Mouse (Mus musculus): Measurements from ENCODE around the gene Gp6. TPM values are rescaled to one million over a fixed set of nuclear protein-coding genes. Genes with fewer than 3 reads are reported as not detected.
"Not testable (repeated sequence)": the region's sequence is repeated elsewhere in the genome, so short reads cannot be mapped to it uniquely, and the experiment has no call there.

Gene Gp6
- polyA plus RNA-seq, 1 experiment from 2014 or later = not detected

DNA sequence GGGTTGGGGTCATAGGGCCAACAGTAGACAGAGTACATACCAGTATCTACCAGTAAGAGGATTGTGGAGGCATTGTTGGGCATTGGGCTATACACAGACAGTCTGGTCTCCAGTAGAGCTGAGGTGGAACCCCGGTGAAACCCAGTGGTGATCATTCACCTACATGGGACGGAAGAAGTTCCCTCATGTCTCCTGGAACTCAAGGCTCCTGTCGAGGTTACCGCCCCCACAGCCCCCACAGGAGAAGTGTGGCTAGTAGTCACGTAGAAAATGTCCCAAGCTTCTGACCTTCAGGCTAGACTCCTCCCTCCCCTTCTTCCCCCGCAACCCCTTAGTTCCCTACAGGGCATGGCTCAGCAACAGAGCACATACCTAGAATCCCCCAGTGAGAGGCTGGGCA, 22.1 kb upstream of the Gp6 start:
- H3K4me3 ChIP-seq (ENCODE audit: low read length) = no peak overlapping the region
- no peaks in the 10 kb centered on the region for H3K27me3 ChIP-seq (ENCODE audit: insufficient read depth, low read length)
- H3K4me1 ChIP-seq (ENCODE audit: insufficient read depth, low read length) = no peaks in the 10 kb centered on the region
- no peak for ATAC-seq (ENCODE audit: low FRiP score, low TSS enrichment)
- WGBS = 81% methylated on average over 6 of the region's 6 CpGs
- H3K36me3 ChIP-seq (ENCODE audit: insufficient read depth, low read length) = no peaks in the 10 kb centered on the region
- no peak overlapping the region for H3K27ac ChIP-seq (ENCODE audit: low read length)
- no peak overlapping the region for H3K9ac ChIP-seq (replicated peaks; ENCODE audit: low read length)
- H3K9me3 ChIP-seq (ENCODE audit: low read length) = no peaks in the 10 kb centered on the region
- H3K4me2 ChIP-seq (replicated peaks; ENCODE audit: low read depth, low read length) = no peak overlapping the region

DNA sequence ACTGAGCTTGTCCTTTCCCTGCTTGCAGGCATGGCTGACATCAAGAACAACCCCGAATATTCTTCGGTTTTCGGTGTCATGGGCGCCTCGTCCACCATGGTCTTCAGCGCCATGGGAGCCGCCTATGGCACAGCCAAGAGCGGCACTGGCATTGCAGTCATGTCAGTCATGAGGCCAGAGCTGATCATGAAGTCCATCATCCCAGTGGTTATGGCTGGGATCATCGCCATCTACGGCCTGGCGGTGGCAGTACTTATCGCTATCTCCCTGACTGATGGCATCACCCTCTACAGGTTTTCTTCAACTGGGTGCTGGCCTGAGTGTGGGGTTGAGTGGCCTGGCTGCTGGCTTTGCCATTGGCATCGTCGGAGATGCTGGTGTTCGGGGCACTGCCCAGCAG, 14.9 kb upstream of the Gp6 start:
- H3K9ac ChIP-seq (replicated peaks; ENCODE audit: low read length); ATAC-seq (ENCODE audit: low FRiP score, low TSS enrichment); H3K4me1 ChIP-seq (ENCODE audit: insufficient read depth, low read length); H3K27ac ChIP-seq (ENCODE audit: low read length); H3K27me3 ChIP-seq (ENCODE audit: insufficient read depth, low read length); H3K4me3 ChIP-seq (ENCODE audit: low read length); H3K36me3 ChIP-seq (ENCODE audit: insufficient read depth, low read length); H3K4me2 ChIP-seq (replicated peaks; ENCODE audit: low read depth, low read length); H3K9me3 ChIP-seq (ENCODE audit: low read length): not testable (repeated sequence)
- WGBS = 95% methylated on average over 15 of the region's 15 CpGs

DNA sequence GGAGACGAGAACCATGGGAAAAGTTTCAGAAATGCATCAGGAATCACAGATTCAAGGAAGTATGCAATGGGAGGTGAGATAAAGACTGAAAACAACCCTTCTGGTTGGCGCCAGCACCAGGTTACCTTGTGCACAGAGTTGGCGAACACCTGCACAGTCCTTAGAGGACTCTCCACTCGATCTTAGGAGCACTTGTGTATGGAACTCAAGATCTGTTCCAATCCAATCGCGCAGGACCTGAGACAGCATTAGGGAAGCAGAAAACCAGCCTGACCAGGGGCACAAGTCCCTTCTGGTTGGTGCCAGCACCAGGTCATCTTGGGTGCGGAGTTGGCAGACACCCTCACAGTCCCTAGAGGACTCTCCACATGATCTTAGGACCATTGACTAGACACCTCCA, 24.0 kb downstream of the Gp6 start:
- no peak for ATAC-seq (ENCODE audit: low FRiP score, low TSS enrichment)

DNA sequence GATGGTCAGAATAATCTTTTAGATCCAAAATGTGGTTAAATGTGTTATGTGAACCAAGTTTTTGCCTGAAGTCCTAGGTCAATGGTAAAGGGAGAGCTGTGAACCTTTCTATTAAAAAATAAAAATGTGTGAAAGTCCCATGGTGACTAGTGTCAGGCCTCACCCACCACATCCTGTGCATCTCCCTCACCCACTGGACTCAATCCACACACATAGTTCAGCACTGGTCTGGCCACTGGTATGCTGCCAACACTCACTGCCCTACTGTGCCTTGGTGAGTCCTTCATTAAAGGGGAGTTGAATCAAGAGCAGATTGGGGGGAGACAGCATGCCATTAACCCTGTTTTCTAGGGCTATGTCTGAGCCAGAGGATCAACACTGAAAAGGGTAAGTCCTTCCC, 60.0 kb downstream of the Gp6 start, which contains the start of gene Ncr1:
Ncr1 (plus strand) TSS at position 216 of the 400 bp plus-strand sequence.
- Histone ChIP-seq H3K27ac (ENCODE audit: low read length) (no peak within 1 kb of the TSS), H3K27me3 (ENCODE audit: insufficient read depth, low read length) (no peaks in the 10 kb centered on the region), H3K4me1 (ENCODE audit: insufficient read depth, low read length) (no peaks in the 10 kb centered on the region), H3K4me2 (replicated peaks; ENCODE audit: low read depth, low read length) (no peak within 1 kb of the TSS), H3K36me3 (ENCODE audit: insufficient read depth, low read length) (no peaks in the 10 kb centered on the region), H3K9ac (replicated peaks; ENCODE audit: low read length) (no peak within 1 kb of the TSS), H3K4me3 (ENCODE audit: low read length) (no peak within 1 kb of the TSS), H3K9me3 (ENCODE audit: low read length) (no peaks in the 10 kb centered on the region)
- ATAC-seq (ENCODE audit: low FRiP score, low TSS enrichment) = no peak

More for the DNA sequence above, 24.0 kb downstream of the Gp6 start:
- no peaks in the 10 kb centered on the region for H3K4me1 ChIP-seq (ENCODE audit: insufficient read depth, low read length)
- H3K27me3 ChIP-seq (ENCODE audit: insufficient read depth, low read length) = no peaks in the 10 kb centered on the region
- WGBS = 84% methylated on average over 7 of the region's 7 CpGs
- no peaks in the 10 kb centered on the region for H3K36me3 ChIP-seq (ENCODE audit: insufficient read depth, low read length)
- no peak overlapping the region for H3K4me3 ChIP-seq (ENCODE audit: low read length)
- 0 out of 2 replicates have a peak, but pooled peaks cover 4% of the 10 kb centered on the region for H3K9me3 ChIP-seq (ENCODE audit: low read length)
- H3K4me2 ChIP-seq (replicated peaks; ENCODE audit: low read depth, low read length) = no peak overlapping the region
- no peak overlapping the region for H3K27ac ChIP-seq (ENCODE audit: low read length)
- no peak overlapping the region for H3K9ac ChIP-seq (replicated peaks; ENCODE audit: low read length)

DNA sequence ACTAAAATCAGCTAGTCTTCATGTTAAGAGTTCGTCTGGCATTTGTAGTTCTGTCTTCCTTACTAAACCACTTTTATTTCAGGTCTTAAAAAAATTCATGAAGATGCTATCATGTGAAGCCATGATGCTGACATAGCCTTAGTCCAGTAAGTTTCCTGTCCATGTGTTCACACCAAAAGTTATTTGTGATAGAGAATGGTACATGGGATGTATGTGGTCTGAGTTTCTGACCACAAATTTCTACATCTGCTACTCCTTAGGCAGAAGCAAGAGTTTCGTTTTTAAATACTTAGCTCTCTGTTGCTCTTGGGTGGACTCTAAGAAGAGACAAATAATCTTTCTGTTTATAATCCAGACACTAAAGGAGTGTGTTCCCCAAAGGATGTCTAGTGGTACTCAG, 74.2 kb downstream of the Gp6 start:
- WGBS = 63% methylated on average over 2 of the region's 2 CpGs
- Histone ChIP-seq H3K4me1 (ENCODE audit: insufficient read depth, low read length) (no peaks in the 10 kb centered on the region), H3K27ac (ENCODE audit: low read length) (no peak overlapping the region), H3K9ac (replicated peaks; ENCODE audit: low read length) (no peak overlapping the region), H3K36me3 (ENCODE audit: insufficient read depth, low read length) (no peaks in the 10 kb centered on the region), H3K27me3 (ENCODE audit: insufficient read depth, low read length) (no peaks in the 10 kb centered on the region), H3K9me3 (ENCODE audit: low read length) (no peaks in the 10 kb centered on the region), H3K4me3 (ENCODE audit: low read length) (no peak overlapping the region), H3K4me2 (replicated peaks; ENCODE audit: low read depth, low read length) (no peak overlapping the region)
- ATAC-seq (ENCODE audit: low FRiP score, low TSS enrichment) = no peak

Small RNA genes within 50 kb of the gene (microRNA-seq; reads per million reads assigned to microRNA genes)
- gene Gm24605 (not detected), gene Gm24752 (not detected), gene Gm25349 (not detected)

Other genes with a start within 250 kb of the Gp6 start
- gene Leng9, start 247.4 kb downstream of the Gp6 start, polyA plus RNA-seq (2015; fragmentation: Nextera tagmentation; extraction: Ambion mirVana) = 3.6 and 4.3 TPM in 2 replicates
- 36.5 and 43.2 TPM in 2 replicates for gene Cdc42ep5, start 232.9 kb downstream of the Gp6 start, polyA plus RNA-seq (2015; fragmentation: Nextera tagmentation; extraction: Ambion mirVana)
- gene Lilra5, start 160.0 kb downstream of the Gp6 start, polyA plus RNA-seq (2015; fragmentation: Nextera tagmentation; extraction: Ambion mirVana) = not detected in 2 replicates
- gene Ncr1, start 60.0 kb downstream of the Gp6 start, polyA plus RNA-seq (2015; fragmentation: Nextera tagmentation; extraction: Ambion mirVana) = not detected in 2 replicates
- 34.4 and 34.5 TPM in 2 replicates for gene Rdh13, start 47.9 kb upstream of the Gp6 start, polyA plus RNA-seq (2015; fragmentation: Nextera tagmentation; extraction: Ambion mirVana)
- gene Eps8l1, start 62.9 kb upstream of the Gp6 start, polyA plus RNA-seq (2015; fragmentation: Nextera tagmentation; extraction: Ambion mirVana) = 8.8 and 10.1 TPM in 2 replicates
- 22.1 and 31.6 TPM in 2 replicates for gene Ppp1r12c, start 103.9 kb upstream of the Gp6 start, polyA plus RNA-seq (2015; fragmentation: Nextera tagmentation; extraction: Ambion mirVana)
- gene Tnnt1, start 118.6 kb upstream of the Gp6 start, polyA plus RNA-seq (2015; fragmentation: Nextera tagmentation; extraction: Ambion mirVana) = 20.9 and 21.6 TPM in 2 replicates
- gene Tnni3, start 126.5 kb upstream of the Gp6 start, polyA plus RNA-seq (2015; fragmentation: Nextera tagmentation; extraction: Ambion mirVana) = 5.8 and 6.1 TPM in 2 replicates
- gene Dnaaf3, start 134.7 kb upstream of the Gp6 start, polyA plus RNA-seq (2015; fragmentation: Nextera tagmentation; extraction: Ambion mirVana) = 3.3 and 3.5 TPM in 2 replicates
- 5.3 and 6.6 TPM in 2 replicates for gene Syt5, start 149.8 kb upstream of the Gp6 start, polyA plus RNA-seq (2015; fragmentation: Nextera tagmentation; extraction: Ambion mirVana)
- not detected in 2 replicates for gene Ptprh, start 206.3 kb upstream of the Gp6 start, polyA plus RNA-seq (2015; fragmentation: Nextera tagmentation; extraction: Ambion mirVana)
- gene Tmem86b, start 233.7 kb upstream of the Gp6 start, polyA plus RNA-seq (2015; fragmentation: Nextera tagmentation; extraction: Ambion mirVana) = 1.2 and 1.3 TPM in 2 replicates